Mouse (Mus musculus): ENCODE data around the gene Mta3. TPM values are rescaled to one million over a fixed set of nuclear protein-coding genes. Genes with fewer than 3 reads are reported as not detected.

The Mta3 gene
- polyA plus RNA-seq, 1 experiment from 2014 or later, result 44.2 TPM

DNA sequence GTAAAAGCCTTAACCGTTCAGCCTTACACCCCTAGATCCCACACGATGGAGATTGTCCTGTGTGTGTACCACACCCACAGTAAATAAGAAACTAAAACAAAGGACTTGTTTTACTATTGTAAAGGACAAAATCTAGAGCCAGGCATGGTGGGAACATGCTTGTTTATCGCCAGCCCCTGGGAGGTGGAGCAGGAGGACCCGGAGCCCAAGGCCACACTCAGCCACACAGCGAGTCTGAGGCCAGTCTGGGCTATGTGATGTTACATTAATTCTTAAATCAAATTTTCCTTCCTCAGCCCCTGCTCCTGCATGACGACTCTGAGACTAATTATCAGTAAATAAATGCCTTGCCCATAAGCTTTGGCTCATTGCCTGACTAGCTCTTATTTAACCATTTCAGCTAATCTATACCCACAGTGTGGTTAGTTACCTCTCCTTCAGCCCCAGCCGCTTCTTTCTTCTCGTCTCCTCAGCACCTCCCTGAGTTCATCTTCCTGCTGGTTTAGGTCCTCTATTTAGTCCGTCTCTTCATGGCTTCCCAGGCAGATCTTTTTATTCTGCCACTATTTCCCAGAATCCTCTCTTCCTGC is 71.6 kb downstream of the Mta3 start:
- Histone ChIP-seq H3K36me3 (ENCODE audit: control insufficient read depth, insufficient read depth, low read length) (no peaks in the 10 kb centered on the region; the same call in 1 of the 2 replicates), H3K4me1 (replicated peaks; ENCODE audit: control insufficient read depth, insufficient read depth) (no peaks in the 10 kb centered on the region), H3K4me2 (replicated peaks; ENCODE audit: low read depth) (no peak overlapping the region), H3K27me3 (ENCODE audit: control insufficient read depth, insufficient read depth, low read length) (no peaks in the 10 kb centered on the region), H3K4me3 (ENCODE audit: low read depth, low read length) (no peak overlapping the region), H3K9me3 (ENCODE audit: control insufficient read depth, low read length) (no peaks in the 10 kb centered on the region), H3K27ac (replicated peaks) (no peak overlapping the region), H3K9ac (ENCODE audit: low read length) (no peak overlapping the region)
- DNase-seq (ENCODE audit: low spot score) (no peak), ATAC-seq (ENCODE audit: low FRiP score, low TSS enrichment) (0 out of 2 replicates have a peak, but pooled peaks have one; percentile 29)
- 71% methylated on average over 9 of the region's 9 CpGs for WGBS
- TF ChIP-seq CTCF (IDR thresholded peaks at IDR 0.05; ENCODE audit: low read depth) (no peak), EP300 (optimal IDR thresholded peaks at IDR 0.05) (no peak)

DNA sequence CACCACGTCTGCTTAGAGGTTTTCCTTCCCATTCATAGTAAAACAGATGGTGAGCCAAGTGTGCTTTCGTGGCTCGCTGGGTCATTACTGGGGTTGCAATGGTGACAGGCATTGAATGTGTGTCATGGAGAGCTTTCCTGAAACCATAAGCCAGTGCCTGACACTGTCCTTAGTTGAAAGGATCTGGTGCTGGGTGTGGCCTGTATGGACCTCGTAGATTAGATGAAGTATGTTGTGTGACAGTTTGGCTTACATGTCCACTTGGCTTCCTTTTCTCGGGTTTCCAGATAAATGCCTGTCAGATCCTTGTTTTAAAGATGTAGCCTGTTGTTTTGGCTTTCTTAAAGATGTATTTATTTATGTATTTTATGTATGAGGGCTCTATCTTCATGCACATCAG is 74.3 kb downstream of the Mta3 start:
- Histone ChIP-seq H3K27ac (replicated peaks) (no peak overlapping the region), H3K27me3 (ENCODE audit: control insufficient read depth, insufficient read depth, low read length) (no peaks in the 10 kb centered on the region), H3K4me1 (replicated peaks; ENCODE audit: control insufficient read depth, insufficient read depth) (no peaks in the 10 kb centered on the region), H3K9me3 (ENCODE audit: control insufficient read depth, low read length) (no peaks in the 10 kb centered on the region), H3K4me2 (replicated peaks; ENCODE audit: low read depth) (no peak overlapping the region), H3K36me3 (ENCODE audit: control insufficient read depth, insufficient read depth, low read length) (peaks cover 3% of the 10 kb centered on the region; the same call in 1 of the 2 replicates), H3K9ac (ENCODE audit: low read length) (no peak overlapping the region), H3K4me3 (ENCODE audit: low read depth, low read length) (no peak overlapping the region)
- TF ChIP-seq CTCF (IDR thresholded peaks at IDR 0.05; ENCODE audit: low read depth), result no peak
- no peak for TF ChIP-seq EP300 (optimal IDR thresholded peaks at IDR 0.05)
- WGBS, result 76% methylated on average over 5 of the region's 5 CpGs
- DNase-seq (ENCODE audit: low spot score) (no peak), ATAC-seq (ENCODE audit: low FRiP score, low TSS enrichment) (no peak)

DNA sequence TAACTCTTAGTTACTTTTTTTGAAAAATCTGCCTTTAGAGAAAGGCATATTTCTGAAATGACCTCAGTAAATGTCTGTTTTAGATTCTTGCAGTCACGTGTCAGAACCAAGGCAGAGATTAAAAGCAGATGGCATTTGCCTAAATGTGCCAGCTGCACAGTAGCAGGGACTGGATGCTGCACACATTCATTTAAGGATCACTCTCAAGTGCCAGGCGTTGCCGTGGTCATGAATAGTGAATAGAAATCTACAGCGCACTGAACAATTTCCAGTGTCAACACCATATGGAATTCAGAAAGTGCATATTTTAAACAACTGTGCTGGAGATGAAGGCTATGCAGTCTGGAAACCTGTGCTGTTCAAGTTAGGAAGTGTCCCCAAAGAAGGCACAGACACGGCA is 76.8 kb downstream of the Mta3 start:
- Histone ChIP-seq H3K9me3 (ENCODE audit: control insufficient read depth, low read length) (no peaks in the 10 kb centered on the region), H3K27me3 (ENCODE audit: control insufficient read depth, insufficient read depth, low read length) (no peaks in the 10 kb centered on the region), H3K4me2 (replicated peaks; ENCODE audit: low read depth) (no peak overlapping the region), H3K36me3 (ENCODE audit: control insufficient read depth, insufficient read depth, low read length) (0 out of 2 replicates have a peak, but pooled peaks cover 3% of the 10 kb centered on the region), H3K27ac (replicated peaks) (no peak overlapping the region), H3K9ac (ENCODE audit: low read length) (no peak overlapping the region), H3K4me1 (replicated peaks; ENCODE audit: control insufficient read depth, insufficient read depth) (no peaks in the 10 kb centered on the region), H3K4me3 (ENCODE audit: low read depth, low read length) (no peak overlapping the region)
- TF ChIP-seq CTCF (IDR thresholded peaks at IDR 0.05; ENCODE audit: low read depth) (no peak), EP300 (optimal IDR thresholded peaks at IDR 0.05) (no peak)
- 60% methylated on average over 5 of the region's 5 CpGs for WGBS
- no peak for DNase-seq (ENCODE audit: low spot score)
- ATAC-seq (ENCODE audit: low FRiP score, low TSS enrichment), result no peak

DNA sequence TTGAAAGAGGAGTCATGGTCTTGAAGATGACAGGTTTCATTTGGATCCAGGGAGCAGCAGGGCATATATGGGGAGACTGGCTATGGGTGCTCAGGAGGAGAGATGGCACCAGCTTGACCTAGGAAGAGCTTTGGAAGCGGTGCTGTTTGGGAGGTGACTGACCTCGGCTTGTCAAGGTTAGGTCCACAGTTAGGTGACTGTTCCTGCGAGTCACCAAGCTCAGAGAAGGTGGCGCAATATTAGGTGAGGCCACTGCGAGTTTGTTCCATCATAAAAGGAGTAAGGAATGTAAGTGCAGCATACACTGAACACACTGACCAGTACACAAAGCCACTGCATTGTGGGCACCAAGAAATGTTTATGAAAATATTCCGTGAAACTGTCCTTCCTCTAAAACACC is 80.5 kb downstream of the Mta3 start:
- ATAC-seq (ENCODE audit: low FRiP score, low TSS enrichment), result no peak
- 91% methylated on average over 6 of the region's 6 CpGs for WGBS
- no peak for DNase-seq (ENCODE audit: low spot score)
- Histone ChIP-seq H3K27me3 (ENCODE audit: control insufficient read depth, insufficient read depth, low read length) (no peaks in the 10 kb centered on the region), H3K9me3 (ENCODE audit: control insufficient read depth, low read length) (no peaks in the 10 kb centered on the region), H3K9ac (ENCODE audit: low read length) (no peak overlapping the region), H3K4me2 (replicated peaks; ENCODE audit: low read depth) (no peak overlapping the region), H3K36me3 (ENCODE audit: control insufficient read depth, insufficient read depth, low read length) (0 out of 2 replicates have a peak, but pooled peaks cover 3% of the 10 kb centered on the region), H3K4me1 (replicated peaks; ENCODE audit: control insufficient read depth, insufficient read depth) (no peaks in the 10 kb centered on the region), H3K27ac (replicated peaks) (no peak overlapping the region), H3K4me3 (ENCODE audit: low read depth, low read length) (no peak overlapping the region)
- no peak for TF ChIP-seq EP300 (optimal IDR thresholded peaks at IDR 0.05)
- no peak for TF ChIP-seq CTCF (IDR thresholded peaks at IDR 0.05; ENCODE audit: low read depth)

DNA sequence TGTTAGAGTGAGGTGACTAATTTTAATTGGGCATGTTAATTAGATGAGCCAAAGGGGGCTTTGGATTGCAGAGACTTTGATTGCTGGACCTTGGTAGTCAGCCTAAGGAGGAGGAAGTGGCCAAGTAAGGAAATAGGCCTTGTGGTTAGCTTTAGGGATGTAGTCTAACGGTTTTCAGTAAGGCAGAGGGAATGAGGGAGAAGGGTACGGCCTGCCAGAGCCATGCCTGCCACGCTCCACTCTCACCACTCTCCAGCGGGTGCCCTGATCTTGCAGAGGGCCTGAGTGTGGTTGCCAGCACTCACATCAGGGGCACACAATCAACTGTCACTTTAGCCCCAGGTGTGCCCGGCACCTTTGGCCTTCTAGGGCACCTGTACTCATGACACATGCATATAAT is 84.2 kb downstream of the Mta3 start:
- H3K27ac ChIP-seq (replicated peaks), result no peak overlapping the region

DNA sequence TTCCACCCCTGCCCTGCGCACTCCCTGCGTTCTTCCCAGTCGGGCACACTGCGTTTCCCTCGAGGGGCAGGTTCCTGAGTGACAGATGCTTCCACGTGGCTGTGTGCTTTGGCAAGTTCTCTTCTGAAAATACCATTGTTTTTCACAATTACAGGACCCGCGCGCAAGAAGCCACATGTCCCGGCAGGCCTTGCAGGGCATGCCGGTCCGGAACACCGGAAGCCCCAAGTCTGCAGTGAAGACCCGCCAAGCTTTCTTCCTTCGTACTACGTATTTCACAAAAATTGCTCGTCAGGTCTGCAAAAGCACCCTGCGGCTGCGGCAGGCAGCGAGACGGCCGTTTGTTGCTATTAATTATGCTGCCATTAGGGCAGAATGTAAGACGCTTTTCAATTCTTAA is 86.4 kb downstream of the Mta3 start:
- Histone ChIP-seq H3K36me3 (ENCODE audit: control insufficient read depth, insufficient read depth, low read length) (peaks cover 8% of the 10 kb centered on the region; the same call in 1 of the 2 replicates), H3K9me3 (ENCODE audit: control insufficient read depth, low read length) (no peaks in the 10 kb centered on the region), H3K4me1 (replicated peaks; ENCODE audit: control insufficient read depth, insufficient read depth) (no peaks in the 10 kb centered on the region), H3K9ac (ENCODE audit: low read length) (no peak overlapping the region), H3K27ac (replicated peaks) (no peak overlapping the region), H3K4me3 (ENCODE audit: low read depth, low read length) (no peak overlapping the region), H3K27me3 (ENCODE audit: control insufficient read depth, insufficient read depth, low read length) (no peaks in the 10 kb centered on the region), H3K4me2 (replicated peaks; ENCODE audit: low read depth) (no peak overlapping the region)
- ATAC-seq (ENCODE audit: low FRiP score, low TSS enrichment) (no peak), DNase-seq (ENCODE audit: low spot score) (no peak)
- no peak for TF ChIP-seq CTCF (IDR thresholded peaks at IDR 0.05; ENCODE audit: low read depth)
- no peak for TF ChIP-seq EP300 (optimal IDR thresholded peaks at IDR 0.05)
- WGBS, result 80% methylated on average over 23 of the region's 23 CpGs

More for the DNA sequence above, 84.2 kb downstream of the Mta3 start:
- Histone ChIP-seq H3K9ac (ENCODE audit: low read length) (no peak overlapping the region), H3K4me2 (replicated peaks; ENCODE audit: low read depth) (no peak overlapping the region), H3K4me3 (ENCODE audit: low read depth, low read length) (no peak overlapping the region), H3K4me1 (replicated peaks; ENCODE audit: control insufficient read depth, insufficient read depth) (no peaks in the 10 kb centered on the region), H3K36me3 (ENCODE audit: control insufficient read depth, insufficient read depth, low read length) (peaks cover 8% of the 10 kb centered on the region; the same call in 1 of the 2 replicates), H3K27me3 (ENCODE audit: control insufficient read depth, insufficient read depth, low read length) (no peaks in the 10 kb centered on the region), H3K9me3 (ENCODE audit: control insufficient read depth, low read length) (no peaks in the 10 kb centered on the region)
- 93% methylated on average over 5 of the region's 5 CpGs for WGBS
- ATAC-seq (ENCODE audit: low FRiP score, low TSS enrichment) (no peak), DNase-seq (ENCODE audit: low spot score) (no peak)
- no peak for TF ChIP-seq CTCF (IDR thresholded peaks at IDR 0.05; ENCODE audit: low read depth)
- no peak for TF ChIP-seq EP300 (optimal IDR thresholded peaks at IDR 0.05)

All from stomach, postnatal 0 days (tissue).